Mouse (Mus musculus) layer of hippocampus, postnatal 10 days (tissue): ENCODE data around the gene Hist2h2ac. TPM values are rescaled to one million over a fixed set of nuclear protein-coding genes. Genes with fewer than 3 reads are reported as not detected.
"Not testable (repeated sequence)": the region's sequence is repeated elsewhere in the genome, so short reads cannot be mapped to it uniquely, and the experiment has no call there.

Experiments
- DNase-seq, 2 experiments: peaks; one replicate each; pipeline ENCODE4 v3.0.0; 2021; ENCODE audit warnings: low spot score in 2 of 2
- total RNA-seq, 2 experiments: library from RNA; stranded (reverse); gene quantifications; 2 replicates each; pipeline ENCODE4 v1.2.3; 2021

The Hist2h2ac gene
- total RNA-seq, 2 experiments from 2014 or later = 42.5 to 52.0 TPM

- DNase-seq = no peak
Observed at GRCm38 (mm10) chr3:96250890-96251289, 30.2 kb upstream of the Hist2h2ac start.

DNA sequence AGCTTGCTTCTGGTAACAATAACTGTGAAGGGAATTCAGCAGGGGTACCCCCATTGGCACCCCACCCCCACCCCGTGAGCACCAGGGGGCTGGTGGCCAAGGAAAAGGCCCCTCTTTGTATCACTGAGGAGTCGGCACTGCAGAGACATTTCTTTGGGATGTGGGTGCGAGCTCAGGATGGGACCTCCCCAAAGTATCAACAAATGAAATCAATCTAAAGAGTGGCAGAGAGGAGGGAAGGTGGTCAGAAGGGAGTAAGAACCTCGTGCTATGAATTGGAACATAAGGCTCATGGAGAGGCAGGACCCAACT lies 28.3 kb upstream of the Hist2h2ac start:
- no peak for DNase-seq

GRCm38 (mm10) chr3:96248141-96249033 lies 27.7 kb upstream of the Hist2h2ac start:
- no peak for DNase-seq

GRCm38 (mm10) chr3:96247356-96248140 lies 26.9 kb upstream of the Hist2h2ac start:
- DNase-seq = no peak

GRCm38 (mm10) chr3:96246427-96246856 lies 25.8 kb upstream of the Hist2h2ac start, which contains the start of gene Hist2h3c1:
Gene Hist2h3c1, plus strand, starts transcription at chr3:96246685.
- DNase-seq = not testable (repeated sequence)

DNA sequence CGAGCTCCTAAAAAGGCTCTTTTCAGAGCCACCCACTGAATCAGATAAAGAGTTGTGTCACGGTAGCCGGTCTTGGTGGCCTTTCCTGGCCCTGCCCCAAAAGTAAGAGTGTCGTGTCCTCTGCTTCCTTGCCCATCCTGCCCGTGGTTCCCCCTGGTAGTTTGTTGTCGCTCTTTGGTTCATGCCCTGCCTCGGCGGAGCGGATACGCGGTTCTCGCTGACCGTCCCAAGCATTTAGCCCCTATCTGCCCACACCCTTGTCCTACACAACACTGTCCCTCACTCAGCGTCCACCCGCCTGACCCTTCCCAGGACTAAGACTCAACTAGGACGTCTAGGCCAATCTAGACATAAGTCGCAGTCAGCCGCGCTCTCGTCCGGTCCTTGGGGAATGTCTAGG lies 25.3 kb upstream of the Hist2h2ac start:
- DNase-seq = not testable (repeated sequence)

- DNase-seq = peak; percentile 82 to 87
Observed at GRCm38 (mm10) chr3:96245003-96245886, 24.6 kb upstream of the Hist2h2ac start, which contains the start of gene Hist2h2aa1. Gene Hist2h2aa1, plus strand, starts transcription at chr3:96245497.

- DNase-seq = no peak
Observed at GRCm38 (mm10) chr3:96243921-96244572, 23.4 kb upstream of the Hist2h2ac start.

DNA sequence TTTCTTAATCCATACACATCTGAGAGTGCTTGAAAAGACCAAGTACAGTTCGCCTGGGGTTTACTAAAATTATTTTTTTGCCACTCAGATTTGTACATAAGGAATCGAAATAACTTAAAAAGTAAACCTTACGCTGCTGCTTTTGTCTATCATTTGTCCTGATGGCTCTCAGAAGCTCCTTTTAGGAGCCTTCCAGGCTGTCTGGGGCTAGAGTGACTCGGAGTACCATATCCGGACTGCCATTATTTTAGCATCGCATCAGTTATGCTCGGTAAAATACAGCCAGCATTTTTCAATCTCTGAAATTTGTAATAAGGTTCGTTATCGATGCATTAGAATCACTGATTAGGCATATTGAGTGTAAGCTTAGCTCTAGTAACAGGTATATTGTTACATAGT lies 20.1 kb upstream of the Hist2h2ac start:
- no peak for DNase-seq

DNA sequence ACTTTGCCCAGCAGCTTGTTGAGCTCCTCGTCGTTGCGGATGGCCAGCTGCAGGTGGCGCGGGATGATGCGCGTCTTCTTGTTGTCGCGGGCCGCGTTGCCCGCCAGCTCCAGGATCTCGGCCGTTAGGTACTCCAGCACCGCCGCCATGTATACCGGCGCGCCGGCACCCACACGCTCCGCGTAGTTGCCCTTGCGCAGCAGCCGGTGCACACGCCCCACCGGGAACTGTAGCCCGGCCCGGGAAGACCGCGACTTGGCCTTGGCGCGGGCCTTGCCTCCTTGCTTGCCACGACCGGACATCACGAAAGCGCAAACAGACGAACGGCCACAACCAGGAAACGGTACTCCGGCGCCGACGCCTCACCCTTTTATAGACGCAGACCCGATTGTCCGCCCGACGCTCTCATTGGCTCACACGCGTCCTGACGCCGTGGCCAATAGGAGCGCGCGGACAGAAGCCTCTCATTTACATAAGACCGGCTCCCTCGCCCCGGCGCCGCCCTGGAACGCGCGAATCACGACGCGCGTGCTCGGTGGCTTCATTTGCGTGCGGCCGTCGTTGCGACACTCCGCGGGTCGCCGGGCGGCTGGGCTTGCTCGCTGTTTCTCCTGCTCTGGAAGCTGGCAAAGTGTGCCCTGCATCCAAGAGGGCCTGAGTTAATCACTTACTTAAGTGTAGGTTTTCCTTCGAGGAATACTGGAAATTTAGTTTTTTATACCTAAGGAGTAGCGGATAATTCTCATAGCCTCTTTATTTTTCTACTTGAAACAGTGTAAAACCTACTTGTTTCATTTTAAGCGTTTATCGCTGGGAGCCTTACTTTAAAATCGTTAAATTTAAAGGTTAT lies 19.5 kb upstream of the Hist2h2ac start, which contains the start of gene Hist2h2aa2:
TSS of gene Hist2h2aa2 (minus strand) at position 328 of the 850 bp plus-strand sequence.
- DNase-seq = peak; percentile 95 to 98

GRCm38 (mm10) chr3:96238954-96239793 lies 18.5 kb upstream of the Hist2h2ac start, which contains the start of gene Hist2h3c2:
Gene Hist2h3c2, minus strand, starts transcription at chr3:96239127.
- peak; percentile 25 to 38 for DNase-seq

DNA sequence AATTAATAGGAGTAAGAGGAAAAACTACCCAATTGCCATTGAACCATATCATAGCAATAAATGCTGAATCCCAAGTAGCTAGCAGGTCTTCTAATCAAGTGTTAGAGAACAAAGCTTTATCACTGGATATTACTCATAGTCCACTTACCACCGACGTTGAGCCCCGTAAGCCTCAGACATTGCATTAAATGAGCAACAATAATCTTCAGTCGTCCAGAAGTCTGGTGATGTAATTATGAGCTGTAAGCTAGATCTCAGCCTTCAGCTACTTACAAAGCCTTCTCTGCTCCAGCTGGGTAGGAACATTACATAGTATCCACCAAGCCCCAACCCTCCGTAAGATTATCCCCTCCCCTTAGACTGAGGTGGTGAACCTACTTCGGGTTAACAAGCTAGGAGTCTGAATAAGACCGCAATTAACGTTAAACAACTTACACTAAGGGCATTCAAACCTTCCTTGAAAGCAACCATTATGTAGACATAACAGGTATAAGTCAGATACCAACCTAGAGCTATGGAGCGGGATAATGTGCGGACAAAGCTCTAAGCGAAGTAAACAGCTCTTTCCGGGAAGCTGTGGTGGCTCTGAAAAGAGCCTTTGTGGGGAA lies 17.3 kb upstream of the Hist2h2ac start:
- DNase-seq = no peak

DNA sequence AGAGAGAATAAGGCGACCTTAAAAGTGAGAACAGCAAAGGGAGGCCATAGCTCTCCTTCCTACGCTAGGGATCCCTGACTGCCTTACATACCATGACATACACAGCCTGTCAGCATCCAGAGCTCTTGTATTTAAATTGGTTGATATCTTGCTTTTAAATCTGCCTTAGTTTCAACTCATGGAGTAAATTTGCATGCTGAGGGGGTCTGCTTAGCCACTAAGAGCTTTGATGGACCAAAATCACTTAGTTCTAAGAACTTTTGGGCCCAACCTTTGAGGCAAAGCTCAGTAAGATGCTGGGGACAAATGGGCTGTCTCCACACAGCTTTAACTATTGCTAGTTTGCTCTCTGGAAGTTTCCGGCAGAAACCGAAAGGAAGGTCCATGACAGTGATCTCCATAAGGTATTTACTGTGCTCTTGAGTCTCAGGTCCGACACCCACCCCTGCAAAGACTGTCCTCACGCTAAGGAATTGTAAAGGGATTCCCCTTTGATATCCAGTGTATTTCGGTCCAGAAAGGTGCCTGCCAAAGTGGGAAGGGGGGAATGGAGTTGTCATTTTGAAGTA lies 16.7 kb upstream of the Hist2h2ac start:
- no peak for DNase-seq

DNA sequence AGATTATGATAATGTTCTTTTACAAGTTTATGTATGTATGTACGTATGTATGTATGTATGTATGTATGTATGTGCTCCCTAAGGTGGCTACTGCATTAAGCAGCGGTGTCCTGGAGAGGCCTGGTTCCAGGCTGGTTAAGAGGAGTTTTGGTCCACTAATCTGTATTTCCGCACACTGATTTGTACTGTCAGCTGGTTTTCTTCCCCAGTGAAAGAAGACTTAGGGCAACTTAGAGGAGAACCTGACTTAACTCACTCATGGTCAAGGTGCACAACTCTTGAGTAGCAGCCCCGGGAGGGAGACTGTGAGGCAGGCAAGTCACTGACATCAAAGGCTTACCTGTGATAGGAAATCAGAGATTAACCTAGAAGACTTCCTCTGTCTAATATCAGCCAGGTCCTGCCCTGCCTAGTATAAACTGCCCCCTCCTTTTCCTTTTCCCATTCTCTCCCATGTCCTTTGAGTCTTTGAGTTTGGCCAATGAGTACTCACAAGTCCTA lies 16.2 kb upstream of the Hist2h2ac start:
- no peak for DNase-seq

DNA sequence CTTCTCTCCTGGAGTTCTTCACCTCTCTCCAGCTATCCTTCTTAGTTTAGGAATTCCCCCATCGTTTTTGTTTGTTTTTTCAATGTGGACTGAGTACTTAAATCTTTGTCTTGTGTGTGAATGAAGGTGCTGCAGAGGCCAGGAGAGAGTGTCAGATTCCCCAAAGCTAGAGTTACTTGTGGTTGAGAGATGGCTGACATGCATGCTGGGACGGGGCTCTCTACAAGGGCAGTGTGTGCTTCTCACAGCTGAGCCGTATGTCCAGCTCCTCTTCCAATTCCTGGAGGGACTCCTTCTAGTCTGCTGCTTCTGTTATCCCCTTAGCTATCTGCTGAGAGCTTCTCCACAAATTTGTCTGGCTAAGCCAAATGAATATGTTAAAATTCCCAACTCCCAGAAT lies 15.2 kb upstream of the Hist2h2ac start:
- no peak for DNase-seq

DNA sequence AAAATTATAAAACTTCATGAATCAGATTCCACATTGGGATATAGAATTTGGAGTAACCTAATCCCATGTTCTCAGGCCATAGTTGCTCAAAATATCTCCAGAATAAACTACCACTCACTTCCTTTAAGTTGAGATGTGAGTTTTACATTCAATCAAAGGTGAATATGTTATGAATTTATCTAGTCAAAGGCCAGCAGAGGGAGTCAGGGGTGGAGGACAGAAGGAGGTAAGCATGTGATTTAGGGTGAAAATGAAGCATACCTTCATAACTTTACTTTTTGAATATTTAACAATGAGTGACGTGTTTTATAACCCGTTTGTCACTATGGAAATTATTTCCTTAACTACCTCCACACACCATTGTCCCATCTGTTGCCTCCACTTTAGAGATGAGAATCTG lies 14.2 kb upstream of the Hist2h2ac start:
- DNase-seq = no peak

- no peak for DNase-seq
Observed at GRCm38 (mm10) chr3:96231758-96232120, 11.1 kb upstream of the Hist2h2ac start.
